Mouse (Mus musculus) gastrocnemius, postnatal 14 days (tissue): ENCODE measurements at regions not wholly inside any gene's neighbourhood (a gene's known extent, or its start where the extent isn't known, plus 50 kb on each side); places are given as distances from the start of the nearest gene placed in this dataset.

ENCODE experiments used
- DNase-seq: peaks from one replicate; pipeline ENCODE4 v3.0.0; 2021; ENCODE audit warnings: mixed read lengths
- intact Hi-C: fragments of 180-260 bp; cut with DNase I; formaldehyde crosslinking; loops from one replicate; pipeline ENCODE4 v1.15.1; 2025; ENCODE audit warnings: low total_unique reads

- intact Hi-C loops, result no loop called here
- peak; percentile 82 for DNase-seq
Measured at GRCm38 (mm10) chr1:92343768-92344167, 129.9 kb downstream of the Ndufa10 start.

- DNase-seq, result no peak
- intact Hi-C loops, result no loop called here
Measured at GRCm38 (mm10) chr1:92343161-92343598, 130.5 kb downstream of the Ndufa10 start.

- no peak for DNase-seq
- intact Hi-C loops, result no loop called here
Measured at GRCm38 (mm10) chr1:92341846-92342540, 131.7 kb downstream of the Ndufa10 start.

GRCm38 (mm10) chr1:92340644-92341043, 133.0 kb downstream of the Ndufa10 start:
- intact Hi-C loops, result no loop called here
- no peak for DNase-seq

- intact Hi-C loops, result no loop called here
- DNase-seq, result no peak
Measured at GRCm38 (mm10) chr1:92338589-92338988, 135.1 kb downstream of the Ndufa10 start.

- no peak for DNase-seq
- intact Hi-C loops, result no loop called here
Measured at GRCm38 (mm10) chr1:92337450-92337849, 136.2 kb downstream of the Ndufa10 start.

- intact Hi-C loops, result no loop called here
- DNase-seq, result peak; percentile 47
Measured at GRCm38 (mm10) chr1:92332248-92332584, 136.7 kb upstream of the Hdac4 start.

- intact Hi-C loops, result no loop called here
- DNase-seq, result no peak
Measured at GRCm38 (mm10) chr1:92331559-92332247, 136.2 kb upstream of the Hdac4 start.

- DNase-seq, result no peak
- intact Hi-C loops, result no loop called here
Measured at GRCm38 (mm10) chr1:92330181-92330580, 134.7 kb upstream of the Hdac4 start.

- intact Hi-C loops, result no loop called here
- no peak for DNase-seq
Measured at GRCm38 (mm10) chr1:92329491-92329890, 134.0 kb upstream of the Hdac4 start.

GRCm38 (mm10) chr1:92327141-92327540, 131.6 kb upstream of the Hdac4 start:
- intact Hi-C loops, result no loop called here
- no peak for DNase-seq

GRCm38 (mm10) chr1:92325281-92325680, 129.8 kb upstream of the Hdac4 start:
- intact Hi-C loops, result no loop called here
- no peak for DNase-seq

GRCm38 (mm10) chr1:92324091-92324950, 128.8 kb upstream of the Hdac4 start:
- intact Hi-C loops, result no loop called here
- DNase-seq, result no peak

GRCm38 (mm10) chr1:92317131-92317530, 121.6 kb upstream of the Hdac4 start:
- intact Hi-C loops, result no loop called here
- no peak for DNase-seq

GRCm38 (mm10) chr1:92316191-92316723, 120.8 kb upstream of the Hdac4 start:
- intact Hi-C loops, result no loop called here
- no peak for DNase-seq

- DNase-seq, result no peak
- intact Hi-C loops, result no loop called here
Measured at GRCm38 (mm10) chr1:92313001-92313597, 117.6 kb upstream of the Hdac4 start.

GRCm38 (mm10) chr1:92309883-92310282, 114.4 kb upstream of the Hdac4 start:
- DNase-seq, result no peak
- intact Hi-C loops, result no loop called here

- intact Hi-C loops, result no loop called here
- DNase-seq, result no peak
Measured at GRCm38 (mm10) chr1:92309381-92309780, 113.9 kb upstream of the Hdac4 start.

- no peak for DNase-seq
- intact Hi-C loops, result no loop called here
Measured at GRCm38 (mm10) chr1:92308537-92308936, 113.0 kb upstream of the Hdac4 start.

GRCm38 (mm10) chr1:92306042-92306441, 110.5 kb upstream of the Hdac4 start:
- intact Hi-C loops, result no loop called here

More at GRCm38 (mm10) chr1:92306042-92306441, 110.5 kb upstream of the Hdac4 start:
- no peak for DNase-seq
